Mouse (Mus musculus) hindbrain, embryonic 11.5 days (tissue): ENCODE measurements around the gene Slc1a5. TPM values are rescaled to one million over a fixed set of nuclear protein-coding genes. Genes with fewer than 3 reads are reported as not detected.

Source experiments
- ATAC-seq: fragments of 200-750 bp; cut with Nextera tagmentation; 2 replicates; pipeline ENCODE4 v1.8.0; 2017; ENCODE audit warnings: mild to moderate bottlenecking, moderate TSS enrichment, moderate library complexity; ENCODE audit not compliant: low FRiP score
- DNase-seq: peaks from one replicate; pipeline ENCODE4 v3.0.0-alpha.2; 2015; ENCODE audit warnings: low spot score
- H3K27ac ChIP-seq: fragments of 300-500 bp; sonication (generic); 2 replicates; pipeline ENCODE4 v1.5.1; 2014; ENCODE audit warnings: mild to moderate bottlenecking, low read depth, low read length
- H3K27me3 ChIP-seq: fragments of 300-500 bp; sonication (generic); 2 replicates; pipeline ENCODE4 v1.6.1; 2014; ENCODE audit warnings: mild to moderate bottlenecking, low read length, moderate library complexity, mixed read lengths; ENCODE audit not compliant: control insufficient read depth, insufficient read depth
- H3K36me3 ChIP-seq: fragments of 300-500 bp; sonication (generic); 2 replicates; pipeline ENCODE4 v1.6.1; 2014; ENCODE audit warnings: mild to moderate bottlenecking, low read length, moderate library complexity, mixed read lengths; ENCODE audit not compliant: control insufficient read depth, insufficient read depth
- H3K4me1 ChIP-seq: fragments of 300-500 bp; sonication (generic); replicated peaks from 2 replicates; pipeline ENCODE4 v1.6.1; 2014; ENCODE audit warnings: low read length, mixed read lengths; ENCODE audit not compliant: control insufficient read depth, insufficient read depth
- H3K4me2 ChIP-seq: fragments of 300-500 bp; sonication (generic); replicated peaks from 2 replicates; pipeline ENCODE4 v1.6.1; 2014; ENCODE audit warnings: mild to moderate bottlenecking, low read depth, low read length
- H3K4me3 ChIP-seq: fragments of 300-500 bp; sonication (generic); 2 replicates; pipeline ENCODE4 v1.5.1; 2014; ENCODE audit warnings: low read depth, low read length
- H3K9ac ChIP-seq: fragments of 300-500 bp; sonication (generic); 2 replicates; pipeline ENCODE4 v1.6.1; 2014; ENCODE audit warnings: low read depth, low read length
- H3K9me3 ChIP-seq: fragments of 300-500 bp; sonication (generic); 2 replicates; pipeline ENCODE4 v1.6.1; 2016; ENCODE audit warnings: low read length; ENCODE audit not compliant: control insufficient read depth
- WGBS: fragments of 180-500 bp; shearing (Covaris S2); extraction: QIAGEN DNeasy Blood & Tissue Kit; methylation state at CpG from one replicate; pipeline ENCODE4 v1.1.7; 2014; 5-methylcytosine and 5-hydroxymethylcytosine counted together
- polyA plus RNA-seq: library from polyadenylated mRNA; unstranded; fragments of >200 nt; fragmentation: Nextera tagmentation; extraction: Ambion mirVana; gene quantifications from 2 replicates; pipeline ENCODE4 v1.2.1, GENCODE M21; 2014

Gene Slc1a5
- polyA plus RNA-seq: 15.0 and 15.1 TPM in 2 replicates

- ATAC-seq (peak; percentile 92), DNase-seq (peak; percentile 95)
- WGBS: 3% methylated on average over 34 of the region's 34 CpGs
Observed at GRCm38 (mm10) chr7:16780825-16781554, at the start of gene Slc1a5. Slc1a5 (plus strand) TSS chr7:16781340.

GRCm38 (mm10) chr7:16731893-16732422 is 49.2 kb upstream of the Slc1a5 start:
- DNase-seq: no peak

More at GRCm38 (mm10) chr7:16780825-16781554, at the start of gene Slc1a5:
- H3K9ac ChIP-seq: peak within 1 kb of the TSS; percentile 73
- peak within 1 kb of the TSS; percentile 99 for H3K4me2 ChIP-seq
- peak within 1 kb of the TSS; percentile 71 for H3K4me3 ChIP-seq
- no peak within 1 kb of the TSS for H3K27ac ChIP-seq
- no peaks in the 10 kb centered on the region for H3K36me3 ChIP-seq
- H3K9me3 ChIP-seq: no peaks in the 10 kb centered on the region
- no peaks in the 10 kb centered on the region for H3K27me3 ChIP-seq
- peaks cover 6% of the 10 kb centered on the region; the same call in 1 of the 2 replicates for H3K4me1 ChIP-seq

GRCm38 (mm10) chr7:16737606-16738072 is 43.5 kb upstream of the Slc1a5 start:
- peak overlapping the region; percentile 70 for H3K4me3 ChIP-seq
- no peak for DNase-seq
- no peak overlapping the region for H3K27ac ChIP-seq

More at GRCm38 (mm10) chr7:16731893-16732422, 49.2 kb upstream of the Slc1a5 start:
- WGBS: 64% methylated on average over 7 of the region's 7 CpGs
- H3K4me3 ChIP-seq: no peak overlapping the region
- no peaks in the 10 kb centered on the region for H3K36me3 ChIP-seq
- no peak overlapping the region for H3K27ac ChIP-seq
- no peaks in the 10 kb centered on the region for H3K27me3 ChIP-seq
- no peak for ATAC-seq
- H3K9me3 ChIP-seq: no peaks in the 10 kb centered on the region
- no peak overlapping the region for H3K4me2 ChIP-seq
- no peaks in the 10 kb centered on the region for H3K4me1 ChIP-seq
- no peak overlapping the region for H3K9ac ChIP-seq

GRCm38 (mm10) chr7:16738073-16738696 is 43.0 kb upstream of the Slc1a5 start, which contains the start of gene Ap2s1:
Ap2s1 (plus strand) TSS chr7:16738410.
- peak within 1 kb of the TSS; percentile 70 for H3K4me3 ChIP-seq
- H3K9ac ChIP-seq: peak within 1 kb of the TSS; percentile 79
- DNase-seq (peak; percentile 99), ATAC-seq (peak; percentile 98)
- peaks cover 3% of the 10 kb centered on the region for H3K4me1 ChIP-seq
- H3K36me3 ChIP-seq: 0 out of 2 replicates have a peak, but pooled peaks cover 3% of the 10 kb centered on the region
- under 1% methylated on average over 34 of the region's 34 CpGs for WGBS
- H3K9me3 ChIP-seq: no peaks in the 10 kb centered on the region
- peak within 1 kb of the TSS; percentile 82 for H3K4me2 ChIP-seq
- H3K27me3 ChIP-seq: no peaks in the 10 kb centered on the region
- H3K27ac ChIP-seq: no peak within 1 kb of the TSS

More at GRCm38 (mm10) chr7:16737606-16738072, 43.5 kb upstream of the Slc1a5 start:
- Histone ChIP-seq H3K4me1 (peaks cover 3% of the 10 kb centered on the region), H3K9ac (no peak overlapping the region), H3K27me3 (no peaks in the 10 kb centered on the region), H3K9me3 (no peaks in the 10 kb centered on the region), H3K4me2 (peak overlapping the region; percentile 12; the same call in 1 of the 2 replicates), H3K36me3 (0 out of 2 replicates have a peak, but pooled peaks cover under 1% of the 10 kb centered on the region)
- WGBS: 43% methylated on average over 10 of the region's 10 CpGs
- peak; percentile 46 for ATAC-seq

- H3K4me1 ChIP-seq: peaks cover 3% of the 10 kb centered on the region
- no peaks in the 10 kb centered on the region for H3K9me3 ChIP-seq
- peak overlapping the region; percentile 79 for H3K9ac ChIP-seq
- 0 out of 2 replicates have a peak, but pooled peaks cover 3% of the 10 kb centered on the region for H3K36me3 ChIP-seq
- H3K4me3 ChIP-seq: peak overlapping the region; percentile 70
- H3K27me3 ChIP-seq: no peaks in the 10 kb centered on the region
- H3K27ac ChIP-seq: no peak overlapping the region
- DNase-seq (no peak), ATAC-seq (no peak)
- 58% methylated on average over 10 of the region's 10 CpGs for WGBS
- peak overlapping the region; percentile 82 for H3K4me2 ChIP-seq
Observed at GRCm38 (mm10) chr7:16739056-16739604, 42.0 kb upstream of the Slc1a5 start.

- Histone ChIP-seq H3K4me3 (no peak overlapping the region), H3K4me1 (no peaks in the 10 kb centered on the region), H3K9ac (no peak overlapping the region), H3K9me3 (no peaks in the 10 kb centered on the region), H3K4me2 (no peak overlapping the region), H3K27me3 (no peaks in the 10 kb centered on the region), H3K27ac (no peak overlapping the region), H3K36me3 (peaks cover 20% of the 10 kb centered on the region; the same call in 1 of the 2 replicates)
- WGBS: 93% methylated on average over 4 of the region's 4 CpGs
- ATAC-seq: no peak
- no peak for DNase-seq
Observed at GRCm38 (mm10) chr7:16745373-16745772, 35.8 kb upstream of the Slc1a5 start.

GRCm38 (mm10) chr7:16746093-16746492 is 35.0 kb upstream of the Slc1a5 start:
- Histone ChIP-seq H3K36me3 (peaks cover 20% of the 10 kb centered on the region; the same call in 1 of the 2 replicates), H3K4me2 (no peak overlapping the region), H3K4me1 (no peaks in the 10 kb centered on the region), H3K27ac (no peak overlapping the region), H3K4me3 (no peak overlapping the region), H3K27me3 (no peaks in the 10 kb centered on the region), H3K9me3 (no peaks in the 10 kb centered on the region), H3K9ac (no peak overlapping the region)
- DNase-seq (peak; percentile 80), ATAC-seq (peak; percentile 59; the same call in 1 of the 2 replicates)
- 58% methylated on average over 3 of the region's 3 CpGs for WGBS

- no peak overlapping the region for H3K4me3 ChIP-seq
- ATAC-seq: no peak
- H3K9ac ChIP-seq: no peak overlapping the region
- no peak overlapping the region for H3K4me2 ChIP-seq
- DNase-seq: no peak
- no peaks in the 10 kb centered on the region for H3K27me3 ChIP-seq
- H3K9me3 ChIP-seq: no peaks in the 10 kb centered on the region
- no peak overlapping the region for H3K27ac ChIP-seq
- peaks cover 20% of the 10 kb centered on the region; the same call in 1 of the 2 replicates for H3K36me3 ChIP-seq
- H3K4me1 ChIP-seq: no peaks in the 10 kb centered on the region
- WGBS: 92% methylated on average over 6 of the region's 6 CpGs
Observed at GRCm38 (mm10) chr7:16747656-16748055, 33.5 kb upstream of the Slc1a5 start.
